Mouse (Mus musculus) midbrain, embryonic 16.5 days (tissue): Measurements from ENCODE around the gene AI661453. TPM values are rescaled to one million over a fixed set of nuclear protein-coding genes. Genes with fewer than 3 reads are reported as not detected.
A peak's percentile ranks its signal among the peaks of the same experiment; 100 is the strongest.

Experiments
- ATAC-seq: fragments of 200-750 bp; cut with Nextera tagmentation; 2 replicates; pipeline ENCODE4 v1.8.0; 2017; ENCODE audit warnings: moderate TSS enrichment
- H3K27ac ChIP-seq: fragments of 300-500 bp; sonication (generic); 2 replicates; pipeline ENCODE4 v1.5.1; 2014; ENCODE audit warnings: mild to moderate bottlenecking, low read length, mixed read lengths
- H3K27me3 ChIP-seq: fragments of 300-500 bp; sonication (generic); 2 replicates; pipeline ENCODE4 v1.6.1; 2014; ENCODE audit warnings: low read depth, low read length, mixed read lengths; ENCODE audit not compliant: control insufficient read depth, insufficient read depth
- H3K36me3 ChIP-seq: fragments of 300-500 bp; sonication (generic); 2 replicates; pipeline ENCODE4 v1.6.1; 2014; ENCODE audit warnings: mild to moderate bottlenecking, low read length, moderate library complexity, mixed read lengths; ENCODE audit not compliant: control insufficient read depth, insufficient read depth
- H3K4me1 ChIP-seq: fragments of 300-500 bp; sonication (generic); 2 replicates; pipeline ENCODE4 v1.6.1; 2014; ENCODE audit warnings: mild to moderate bottlenecking, low read length, mixed read lengths; ENCODE audit not compliant: control insufficient read depth, insufficient read depth
- H3K4me2 ChIP-seq: fragments of 300-500 bp; sonication (generic); 2 replicates; pipeline ENCODE4 v1.6.1; 2014; ENCODE audit warnings: mild to moderate bottlenecking, low read length, mixed read lengths
- H3K4me3 ChIP-seq: fragments of 300-500 bp; sonication (generic); 2 replicates; pipeline ENCODE4 v1.5.1; 2014; ENCODE audit warnings: low read depth, mild to moderate bottlenecking, low read length, moderate library complexity, mixed read lengths
- H3K9ac ChIP-seq: fragments of 300-500 bp; sonication (generic); 2 replicates; pipeline ENCODE4 v1.6.1; 2014; ENCODE audit warnings: low read depth, low read length, mixed read lengths
- H3K9me3 ChIP-seq: fragments of 300-500 bp; sonication (generic); replicated peaks from 2 replicates; pipeline ENCODE4 v1.6.1; 2014; ENCODE audit warnings: mild to moderate bottlenecking, low read length, mixed read lengths; ENCODE audit not compliant: control insufficient read depth, poor library complexity, severe bottlenecking
- WGBS: fragments of 180-500 bp; shearing (Covaris S2); extraction: QIAGEN DNeasy Blood & Tissue Kit; methylation state at CpG from one replicate; pipeline ENCODE4 v1.1.7; 2014; 5-methylcytosine and 5-hydroxymethylcytosine counted together
- polyA plus RNA-seq: library from polyadenylated mRNA; unstranded; fragments of >200 nt; fragmentation: Nextera tagmentation; extraction: Ambion mirVana; gene quantifications from 2 replicates; pipeline ENCODE4 v1.2.1, GENCODE M21; 2015

The AI661453 gene
- polyA plus RNA-seq, 1 experiment from 2014 or later = 0.09 TPM

- Histone ChIP-seq H3K27ac (no peak overlapping the region), H3K4me2 (no peak overlapping the region), H3K9me3 (no peaks in the 10 kb centered on the region), H3K9ac (no peak overlapping the region), H3K4me3 (no peak overlapping the region), H3K4me1 (no peaks in the 10 kb centered on the region), H3K36me3 (no peaks in the 10 kb centered on the region), H3K27me3 (no peaks in the 10 kb centered on the region; the same call in 1 of the 2 replicates)
- ATAC-seq = no peak
- 77% methylated on average over 3 of the region's 3 CpGs for WGBS
Observed at GRCm38 (mm10) chr17:47461688-47462087, 25.3 kb downstream of the AI661453 start.

- H3K36me3 ChIP-seq = no peaks in the 10 kb centered on the region
- H3K9me3 ChIP-seq = no peaks in the 10 kb centered on the region
- no peak overlapping the region for H3K4me2 ChIP-seq
- no peak overlapping the region for H3K9ac ChIP-seq
- no peak for ATAC-seq
- no peak overlapping the region for H3K27ac ChIP-seq
- H3K4me3 ChIP-seq = no peak overlapping the region
- 81% methylated on average over 7 of the region's 7 CpGs for WGBS
- H3K27me3 ChIP-seq = peaks cover 4% of the 10 kb centered on the region
- H3K4me1 ChIP-seq = no peaks in the 10 kb centered on the region
Observed at GRCm38 (mm10) chr17:47462209-47462608, 25.8 kb downstream of the AI661453 start.

DNA sequence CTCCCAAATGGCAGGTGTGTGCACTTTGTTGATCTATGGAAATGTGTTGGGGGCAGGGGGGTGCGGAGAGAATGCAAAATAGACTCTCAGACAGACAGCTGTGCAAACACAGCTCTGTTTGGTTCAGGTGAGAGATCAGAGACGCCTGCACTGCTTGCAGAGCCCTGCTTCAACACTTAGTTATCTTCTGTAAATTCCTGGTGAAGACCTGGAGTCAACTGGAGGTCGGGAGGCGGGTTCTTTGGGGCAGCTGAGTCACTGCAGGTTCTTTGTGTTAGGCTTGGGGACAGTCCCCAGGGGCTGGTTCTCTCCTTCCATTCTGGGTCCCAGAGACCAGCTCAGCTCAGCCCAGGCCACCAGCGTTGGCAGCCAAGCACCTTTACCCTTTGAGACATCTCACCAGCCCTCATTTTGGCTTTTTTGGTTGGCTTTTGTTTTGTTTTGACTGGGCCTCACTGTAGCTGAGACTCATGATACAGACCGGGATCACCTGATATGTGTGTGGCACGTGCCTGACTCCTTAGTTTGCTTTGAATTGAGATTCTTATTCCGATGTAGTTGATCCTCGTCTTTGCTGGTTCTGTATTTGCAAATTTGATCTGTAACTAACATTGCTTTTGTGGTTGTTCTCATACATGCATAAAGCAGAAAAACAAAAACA is 26.4 kb downstream of the AI661453 start:
- H3K36me3 ChIP-seq = no peaks in the 10 kb centered on the region
- H3K4me3 ChIP-seq = no peak overlapping the region
- no peak overlapping the region for H3K27ac ChIP-seq
- ATAC-seq = no peak
- no peaks in the 10 kb centered on the region for H3K4me1 ChIP-seq
- H3K4me2 ChIP-seq = no peak overlapping the region
- peaks cover 11% of the 10 kb centered on the region for H3K27me3 ChIP-seq
- WGBS = 49% methylated on average over 9 of the region's 9 CpGs
- H3K9ac ChIP-seq = no peak overlapping the region
- H3K9me3 ChIP-seq = no peaks in the 10 kb centered on the region

GRCm38 (mm10) chr17:47464248-47464965 is 28.0 kb downstream of the AI661453 start:
- no peak for ATAC-seq
- H3K4me1 ChIP-seq = no peaks in the 10 kb centered on the region; the same call in 1 of the 2 replicates
- H3K4me3 ChIP-seq = no peak overlapping the region
- H3K9me3 ChIP-seq = no peaks in the 10 kb centered on the region
- H3K9ac ChIP-seq = no peak overlapping the region
- WGBS = 45% methylated on average over 12 of the region's 12 CpGs
- no peak overlapping the region for H3K27ac ChIP-seq
- H3K36me3 ChIP-seq = no peaks in the 10 kb centered on the region
- H3K27me3 ChIP-seq = peaks cover 20% of the 10 kb centered on the region
- no peak overlapping the region for H3K4me2 ChIP-seq

DNA sequence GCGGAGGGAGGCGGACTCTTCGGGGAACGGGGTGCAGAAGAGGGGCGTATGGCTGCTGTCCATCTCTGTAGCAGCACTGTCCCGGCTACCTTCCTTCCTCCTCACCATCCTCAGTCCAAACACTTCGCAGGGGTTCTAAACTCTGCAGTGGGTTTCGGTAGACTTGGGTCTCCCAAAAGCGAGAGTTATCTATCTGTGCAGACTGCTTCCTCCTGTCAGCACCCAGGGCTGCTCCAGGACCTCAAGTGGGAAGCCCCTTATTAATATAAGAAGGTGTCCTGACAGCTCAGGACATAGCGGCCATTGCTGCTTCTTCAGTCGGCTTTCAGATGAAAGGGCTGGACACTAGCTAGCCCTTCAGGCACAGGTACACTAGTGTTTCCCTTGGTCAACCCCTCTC is 28.6 kb downstream of the AI661453 start:
- Histone ChIP-seq H3K9ac (no peak overlapping the region), H3K36me3 (no peaks in the 10 kb centered on the region), H3K9me3 (no peaks in the 10 kb centered on the region), H3K27me3 (peaks cover 20% of the 10 kb centered on the region), H3K4me1 (no peaks in the 10 kb centered on the region; the same call in 1 of the 2 replicates), H3K4me3 (no peak overlapping the region), H3K27ac (no peak overlapping the region), H3K4me2 (no peak overlapping the region)
- WGBS = 76% methylated on average over 11 of the region's 11 CpGs
- ATAC-seq = no peak

DNA sequence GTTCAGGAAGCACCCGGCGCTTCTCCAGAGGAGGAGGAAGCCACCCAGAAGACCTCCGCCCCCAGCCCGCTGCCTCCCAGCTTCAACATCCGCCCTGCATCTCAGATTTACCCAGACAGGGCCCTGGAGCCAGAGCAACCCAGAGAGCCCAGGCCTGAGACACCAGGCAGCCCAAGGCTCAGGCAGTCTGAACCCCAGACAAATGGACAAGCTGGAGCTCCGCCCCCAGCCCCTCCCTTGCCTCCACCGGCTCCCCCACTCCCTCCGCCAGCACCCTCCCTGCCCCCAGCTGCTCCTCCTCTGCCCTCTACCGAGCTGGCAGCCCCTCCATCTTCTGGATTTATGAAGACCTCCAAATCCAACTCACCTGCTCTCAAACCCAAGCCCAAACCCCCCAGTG is 29.9 kb downstream of the AI661453 start:
- WGBS = 28% methylated on average over 9 of the region's 9 CpGs
- Histone ChIP-seq H3K36me3 (no peaks in the 10 kb centered on the region), H3K9ac (no peak overlapping the region), H3K4me3 (no peak overlapping the region), H3K9me3 (no peaks in the 10 kb centered on the region), H3K4me2 (no peak overlapping the region), H3K27me3 (peaks cover 20% of the 10 kb centered on the region), H3K4me1 (no peaks in the 10 kb centered on the region; the same call in 1 of the 2 replicates), H3K27ac (no peak overlapping the region)
- no peak for ATAC-seq

DNA sequence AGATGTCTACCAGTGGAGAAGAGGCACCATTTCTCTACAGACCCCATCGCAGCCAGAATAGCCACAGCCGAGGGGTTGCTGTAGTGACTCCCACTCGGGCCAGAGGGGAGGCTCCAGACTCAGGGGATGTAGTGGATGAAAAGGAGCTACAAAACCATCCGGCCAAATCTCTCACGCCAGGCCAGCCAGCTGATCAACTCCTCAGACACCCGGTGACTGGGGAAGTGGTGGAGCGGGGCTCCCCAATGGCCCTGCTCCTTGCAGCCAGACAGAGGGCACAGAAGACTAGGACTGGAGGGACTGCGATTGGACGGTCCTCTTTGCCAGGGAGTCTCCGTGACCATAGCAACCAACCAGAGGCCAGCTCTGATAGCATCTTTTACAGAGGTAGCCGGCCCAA is 31.2 kb downstream of the AI661453 start:
- H3K4me2 ChIP-seq = no peak overlapping the region
- H3K9me3 ChIP-seq = no peaks in the 10 kb centered on the region
- no peak overlapping the region for H3K4me3 ChIP-seq
- no peaks in the 10 kb centered on the region for H3K36me3 ChIP-seq
- WGBS = 56% methylated on average over 11 of the region's 11 CpGs
- no peaks in the 10 kb centered on the region; the same call in 1 of the 2 replicates for H3K4me1 ChIP-seq
- no peak overlapping the region for H3K27ac ChIP-seq
- peaks cover 20% of the 10 kb centered on the region for H3K27me3 ChIP-seq
- no peak overlapping the region for H3K9ac ChIP-seq
- 0 out of 2 replicates have a peak, but pooled peaks have one; percentile 17 for ATAC-seq

GRCm38 (mm10) chr17:47468063-47468462 is 31.6 kb downstream of the AI661453 start:
- 10% methylated on average over 12 of the region's 14 CpGs for WGBS
- Histone ChIP-seq H3K4me2 (peak overlapping the region; percentile 23; the same call in 1 of the 2 replicates), H3K4me1 (no peaks in the 10 kb centered on the region; the same call in 1 of the 2 replicates)

GRCm38 (mm10) chr17:47468466-47468865 is 32.1 kb downstream of the AI661453 start:
- 9% methylated on average over 34 of the region's 34 CpGs for WGBS
- peaks cover 20% of the 10 kb centered on the region for H3K27me3 ChIP-seq

More at GRCm38 (mm10) chr17:47468063-47468462, 31.6 kb downstream of the AI661453 start:
- Histone ChIP-seq H3K9me3 (no peaks in the 10 kb centered on the region), H3K9ac (no peak overlapping the region), H3K27ac (no peak overlapping the region), H3K4me3 (peak overlapping the region; percentile 4; the same call in 1 of the 2 replicates), H3K27me3 (peaks cover 20% of the 10 kb centered on the region), H3K36me3 (no peaks in the 10 kb centered on the region)
- 0 out of 2 replicates have a peak, but pooled peaks have one; percentile 21 for ATAC-seq

More at GRCm38 (mm10) chr17:47468466-47468865, 32.1 kb downstream of the AI661453 start:
- Histone ChIP-seq H3K9me3 (no peaks in the 10 kb centered on the region), H3K4me1 (no peaks in the 10 kb centered on the region; the same call in 1 of the 2 replicates), H3K9ac (no peak overlapping the region), H3K4me2 (peak overlapping the region; percentile 23; the same call in 1 of the 2 replicates), H3K4me3 (peak overlapping the region; percentile 4; the same call in 1 of the 2 replicates), H3K27ac (no peak overlapping the region), H3K36me3 (no peaks in the 10 kb centered on the region)
- no peak for ATAC-seq
